Mouse (Mus musculus) intestine, postnatal 0 days (tissue): ENCODE data around the gene Olfr694. TPM values are rescaled to one million over a fixed set of nuclear protein-coding genes. Genes with fewer than 3 reads are reported as not detected.

Experiments
- ATAC-seq: fragments of 200-750 bp; cut with Nextera tagmentation; 2 replicates; pipeline ENCODE4 v1.8.0; 2017; ENCODE audit warnings: mild to moderate bottlenecking, moderate TSS enrichment, moderate library complexity
- H3K27ac ChIP-seq: fragments of 300-500 bp; sonication (generic); 2 replicates; pipeline ENCODE4 v1.5.1; 2014; ENCODE audit warnings: mild to moderate bottlenecking, low read depth, low read length, moderate library complexity
- H3K27me3 ChIP-seq: fragments of 300-500 bp; sonication (generic); replicated peaks from 2 replicates; pipeline ENCODE4 v1.6.1; 2014; ENCODE audit warnings: low read length, mixed read lengths; ENCODE audit not compliant: control insufficient read depth, insufficient read depth
- H3K36me3 ChIP-seq: fragments of 300-500 bp; sonication (generic); 2 replicates; pipeline ENCODE4 v1.6.1; 2014; ENCODE audit warnings: mild to moderate bottlenecking, moderate library complexity; ENCODE audit not compliant: control insufficient read depth, insufficient read depth
- H3K4me1 ChIP-seq: fragments of 300-500 bp; sonication (generic); replicated peaks from 2 replicates; pipeline ENCODE4 v1.6.1; 2014; ENCODE audit warnings: antibody characterized with exemption, low read length, mixed read lengths; ENCODE audit not compliant: control insufficient read depth, insufficient read depth
- H3K4me2 ChIP-seq: fragments of 300-500 bp; sonication (generic); replicated peaks from 2 replicates; pipeline ENCODE4 v1.6.1; 2014; ENCODE audit warnings: low read depth, mild to moderate bottlenecking, moderate library complexity
- H3K4me3 ChIP-seq: fragments of 300-500 bp; sonication (generic); 2 replicates; pipeline ENCODE4 v1.5.1; 2014; ENCODE audit warnings: low read depth, low read length
- H3K9ac ChIP-seq: fragments of 300-500 bp; sonication (generic); 2 replicates; pipeline ENCODE4 v1.6.1; 2014; ENCODE audit warnings: mild to moderate bottlenecking, low read depth, low read length
- H3K9me3 ChIP-seq: fragments of 300-500 bp; sonication (generic); 2 replicates; pipeline ENCODE4 v1.6.1; 2016; ENCODE audit warnings: mixed run types; ENCODE audit not compliant: control insufficient read depth
- CTCF ChIP-seq: sonication (generic); IDR thresholded peaks from 2 replicates; pipeline ENCODE4 v1.5.1; 2016; ENCODE audit warnings: low read depth, mild to moderate bottlenecking, control low read depth, antibody characterized with exemption, moderate library complexity
- WGBS: fragments of 180-500 bp; shearing (Covaris S2); extraction: QIAGEN DNeasy Blood & Tissue Kit; methylation state at CpG from one replicate; pipeline ENCODE4 v1.1.7; 2014; 5-methylcytosine and 5-hydroxymethylcytosine counted together
- polyA plus RNA-seq: library from polyadenylated mRNA; unstranded; fragments of >200 nt; fragmentation: Nextera tagmentation; extraction: Ambion mirVana; gene quantifications from 2 replicates; pipeline ENCODE4 v1.2.1, GENCODE M21; 2015

Olfr694 gene
- polyA plus RNA-seq, 1 experiment from 2014 or later, result not detected

DNA sequence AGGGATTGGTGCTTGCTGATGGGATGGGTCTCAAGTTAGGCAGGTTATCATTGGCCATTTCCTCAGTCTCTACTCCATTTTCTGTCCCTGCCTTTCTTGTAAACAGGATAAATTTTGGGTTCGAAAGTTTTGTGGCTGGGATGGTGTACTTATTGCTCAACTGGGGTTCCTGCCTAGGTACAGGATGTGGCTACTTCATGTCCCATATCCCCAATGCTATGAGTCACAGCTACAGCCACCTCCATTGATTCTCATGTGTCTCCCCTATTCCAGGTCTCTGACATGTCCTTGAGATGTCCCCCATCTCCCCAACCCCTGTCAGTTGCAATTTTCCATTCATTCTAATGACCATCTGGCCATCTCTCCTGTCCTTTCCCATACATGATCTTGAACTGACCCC lies 5.3 kb upstream of the Olfr694 start:
- Histone ChIP-seq H3K4me3 (no peak overlapping the region), H3K27me3 (no peaks in the 10 kb centered on the region), H3K36me3 (no peaks in the 10 kb centered on the region), H3K9ac (no peak overlapping the region), H3K9me3 (no peaks in the 10 kb centered on the region), H3K27ac (no peak overlapping the region), H3K4me1 (no peaks in the 10 kb centered on the region), H3K4me2 (no peak overlapping the region)
- no peak for ATAC-seq
- no peak for TF ChIP-seq CTCF
- 86% methylated on average over 1 of the region's 1 CpGs for WGBS

DNA sequence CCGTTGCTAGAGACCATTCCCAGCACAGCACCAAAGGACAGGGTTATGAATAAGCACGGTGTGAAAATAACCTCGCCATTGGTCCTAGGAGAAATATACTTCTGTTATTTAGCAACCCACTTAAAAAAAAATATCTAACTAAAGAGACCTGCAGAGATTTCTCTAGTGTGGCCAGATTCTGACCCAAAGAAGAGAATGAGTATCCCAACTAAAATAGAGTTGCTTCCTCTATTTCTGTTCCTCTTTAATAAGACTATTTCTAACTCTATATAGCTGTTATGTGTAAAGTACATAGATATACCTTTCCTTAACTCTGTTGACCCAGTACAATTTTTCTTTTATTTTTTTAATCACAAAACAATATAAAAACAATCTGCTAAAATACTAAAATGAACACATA lies 1.4 kb upstream of the Olfr694 start:
- Histone ChIP-seq H3K9ac (no peak overlapping the region), H3K9me3 (no peaks in the 10 kb centered on the region), H3K27me3 (no peaks in the 10 kb centered on the region), H3K4me1 (no peaks in the 10 kb centered on the region), H3K4me3 (no peak overlapping the region), H3K36me3 (no peaks in the 10 kb centered on the region), H3K27ac (no peak overlapping the region), H3K4me2 (no peak overlapping the region)
- no peak for TF ChIP-seq CTCF
- no peak for ATAC-seq
- 83% methylated on average over 3 of the region's 3 CpGs for WGBS

DNA sequence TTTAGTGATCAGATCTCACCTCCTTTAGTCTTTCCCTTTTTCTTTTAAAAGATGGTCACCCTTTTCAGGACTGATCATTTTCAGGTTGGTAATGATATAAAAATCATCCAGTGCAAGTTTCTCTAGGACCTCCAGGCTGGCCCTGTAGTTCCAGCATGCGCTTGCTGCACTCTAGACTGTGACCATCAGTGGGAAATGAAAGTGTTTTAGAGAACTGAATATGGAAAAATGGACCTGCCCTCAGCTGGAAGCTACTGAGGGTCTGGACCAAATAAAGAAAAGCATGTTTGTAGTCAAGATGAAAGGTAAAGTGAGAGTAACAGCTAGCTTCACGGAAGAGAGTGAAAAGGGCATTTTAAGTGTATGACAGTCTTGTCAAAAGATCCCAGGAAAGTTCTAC lies 6.2 kb downstream of the Olfr694 start:
- H3K4me2 ChIP-seq, result no peak overlapping the region
- TF ChIP-seq CTCF, result no peak
- H3K27me3 ChIP-seq, result no peaks in the 10 kb centered on the region
- no peaks in the 10 kb centered on the region for H3K9me3 ChIP-seq
- no peaks in the 10 kb centered on the region for H3K36me3 ChIP-seq
- no peak overlapping the region for H3K27ac ChIP-seq
- no peak overlapping the region for H3K9ac ChIP-seq
- 84% methylated on average over 2 of the region's 2 CpGs for WGBS
- no peak for ATAC-seq
- no peaks in the 10 kb centered on the region for H3K4me1 ChIP-seq
- no peak overlapping the region for H3K4me3 ChIP-seq

DNA sequence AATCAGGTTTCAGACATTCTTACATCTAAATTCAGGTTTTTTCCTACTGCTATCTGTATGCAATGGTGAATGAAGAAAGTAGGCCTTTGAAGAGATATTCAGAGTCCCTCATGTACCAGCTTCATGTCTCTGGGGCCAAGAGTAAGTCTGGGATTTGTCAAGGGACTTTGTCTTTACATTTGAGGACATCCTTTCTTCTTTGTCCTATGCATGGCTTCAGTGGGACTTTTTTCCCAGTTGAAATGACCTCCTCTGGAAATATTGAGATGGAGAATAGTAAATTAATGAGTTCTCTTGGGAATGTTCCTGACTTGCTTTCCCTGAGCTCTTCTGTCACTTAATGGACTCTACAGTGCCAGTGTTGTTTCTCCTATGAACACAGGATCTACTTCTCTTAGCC lies 11.1 kb downstream of the Olfr694 start, which contains the start of gene Olfr693:
TSS of gene Olfr693 (minus strand) at position 101 of the 400 bp plus-strand sequence.
- no peak within 1 kb of the TSS for H3K27ac ChIP-seq
- ATAC-seq, result no peak
- no peaks in the 10 kb centered on the region for H3K27me3 ChIP-seq
- H3K36me3 ChIP-seq, result no peaks in the 10 kb centered on the region
- H3K9me3 ChIP-seq, result no peaks in the 10 kb centered on the region
- TF ChIP-seq CTCF, result no peak
- no peaks in the 10 kb centered on the region for H3K4me1 ChIP-seq
- H3K4me2 ChIP-seq, result no peak within 1 kb of the TSS
- no peak within 1 kb of the TSS for H3K4me3 ChIP-seq
- H3K9ac ChIP-seq, result no peak within 1 kb of the TSS

DNA sequence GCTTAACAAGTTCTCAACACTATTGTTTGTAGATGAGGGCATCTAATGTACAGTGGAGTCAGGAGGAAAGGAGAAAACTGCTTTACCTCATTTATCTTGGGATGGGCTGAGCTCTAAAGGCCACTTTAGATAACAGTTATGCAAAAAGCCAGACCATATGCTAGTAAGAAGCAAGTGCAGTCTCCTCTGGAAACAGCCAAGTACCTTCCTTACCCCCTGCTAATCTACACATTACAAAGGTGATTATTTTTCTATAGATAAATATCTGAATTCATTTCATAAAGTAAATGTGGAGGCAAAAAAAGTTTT lies 39.3 kb downstream of the Olfr694 start:
- Histone ChIP-seq H3K27ac (no peak overlapping the region), H3K9me3 (no peaks in the 10 kb centered on the region), H3K4me3 (no peak overlapping the region), H3K4me1 (no peaks in the 10 kb centered on the region), H3K36me3 (no peaks in the 10 kb centered on the region), H3K4me2 (no peak overlapping the region), H3K27me3 (no peaks in the 10 kb centered on the region), H3K9ac (no peak overlapping the region)
- no peak for ATAC-seq
- TF ChIP-seq CTCF, result no peak

DNA sequence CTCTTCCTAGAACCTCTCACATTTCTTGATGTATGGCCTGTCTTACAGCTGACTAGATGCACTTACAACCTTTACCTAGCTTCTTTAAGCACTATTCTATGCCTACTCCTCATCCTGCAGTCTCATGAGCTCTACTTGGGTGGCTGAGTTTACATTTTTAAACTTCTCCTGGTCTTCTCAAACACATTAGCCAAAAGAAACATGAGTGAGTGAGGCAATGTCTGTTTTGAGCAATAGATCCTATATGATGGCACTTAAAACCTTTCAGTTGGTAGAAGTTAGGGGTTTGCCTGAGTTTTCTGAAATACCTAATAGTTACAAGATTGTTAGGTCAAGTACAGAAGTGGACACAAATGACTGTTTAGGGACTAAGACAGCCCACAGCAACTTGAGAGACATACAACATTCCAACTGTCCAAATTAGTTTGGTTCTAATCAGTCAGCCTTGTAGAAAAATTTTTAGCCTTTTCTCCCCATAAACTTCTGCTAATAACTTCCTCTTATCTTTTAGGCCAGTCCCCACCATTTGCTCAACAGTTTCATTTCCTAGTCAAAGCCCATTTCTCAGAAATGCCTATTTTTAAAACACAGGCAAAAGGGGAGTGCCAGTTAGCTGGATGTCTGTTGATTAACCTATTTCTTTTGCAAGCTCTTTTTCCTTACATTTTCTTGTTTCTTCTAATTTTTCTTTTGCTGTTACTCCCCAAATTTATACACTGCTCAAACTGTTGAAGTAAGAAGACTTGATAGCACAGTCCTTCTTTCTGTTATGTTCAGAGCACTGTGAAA lies 39.9 kb downstream of the Olfr694 start:
- no peak for ATAC-seq
- Histone ChIP-seq H3K4me2 (no peak overlapping the region), H3K36me3 (no peaks in the 10 kb centered on the region), H3K27ac (no peak overlapping the region), H3K4me1 (no peaks in the 10 kb centered on the region), H3K9ac (no peak overlapping the region), H3K9me3 (no peaks in the 10 kb centered on the region), H3K4me3 (no peak overlapping the region), H3K27me3 (no peaks in the 10 kb centered on the region)
- no peak for TF ChIP-seq CTCF

DNA sequence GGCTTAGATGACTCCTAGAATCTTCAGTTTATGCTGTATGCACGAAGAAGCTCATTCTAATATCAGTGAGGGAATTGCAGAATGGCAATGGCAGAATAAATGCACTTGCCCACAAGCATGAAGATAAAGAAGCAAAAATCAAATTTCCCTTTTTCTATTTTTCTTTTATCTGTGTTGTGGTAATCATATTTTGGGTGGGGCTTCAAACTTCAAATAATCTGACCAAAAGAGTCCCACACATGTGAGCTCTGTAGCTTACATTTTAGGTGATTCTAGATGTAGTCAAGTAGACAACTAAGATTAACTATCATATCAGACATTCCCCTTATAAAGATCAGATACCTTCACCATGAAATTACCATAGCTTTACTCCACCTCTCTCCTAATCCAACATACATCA lies 41.8 kb downstream of the Olfr694 start:
- Histone ChIP-seq H3K4me2 (no peak overlapping the region), H3K9ac (no peak overlapping the region), H3K4me3 (no peak overlapping the region), H3K9me3 (no peaks in the 10 kb centered on the region), H3K36me3 (no peaks in the 10 kb centered on the region), H3K27me3 (no peaks in the 10 kb centered on the region), H3K4me1 (no peaks in the 10 kb centered on the region), H3K27ac (no peak overlapping the region)
- 79% methylated on average over 1 of the region's 1 CpGs for WGBS
- ATAC-seq, result no peak
- TF ChIP-seq CTCF, result no peak
